Mouse (Mus musculus) E14TG2a.4 (cell line): Measurements from ENCODE around the gene Crygb.

ENCODE experiments used
- CTCF ChIP-seq: conservative IDR thresholded peaks from 2 replicates; pipeline ENCODE4 v1.5.1; 2014; ENCODE audit warnings: low read length
- NANOG ChIP-seq: IDR thresholded peaks from 2 replicates; pipeline ENCODE4 v1.6.1; 2014; ENCODE audit warnings: borderline replicate concordance, low read length, mixed read lengths

GRCm38 (mm10) chr1:65122574-65123372 lies 40.7 kb upstream of the Crygb start, which contains the start of gene D630023F18Rik:
- no peak for TF ChIP-seq CTCF
- TF ChIP-seq NANOG = no peak
